Mouse (Mus musculus) cerebellum, adult 2 months (tissue): ENCODE results near the gene Prrc2b. TPM values are rescaled to one million over a fixed set of nuclear protein-coding genes. Genes with fewer than 3 reads are reported as not detected.
A peak's percentile ranks its signal among the peaks of the same experiment; 100 is the strongest.

Experiments used
- DNase-seq, 2 experiments: peaks; one replicate each; pipeline ENCODE4 v3.0.0; 2021
- H3K27ac ChIP-seq: fragments of 200-500 bp; 2 replicates; pipeline ENCODE4 v1.5.1; 2012; ENCODE audit warnings: low read length, control low read depth, inconsistent platforms; ENCODE audit not compliant: insufficient read depth
- H3K27me3 ChIP-seq: fragments of 200-500 bp; 2 replicates; pipeline ENCODE4 v1.6.1; 2012; ENCODE audit warnings: inconsistent platforms, mild to moderate bottlenecking, low read length, moderate library complexity; ENCODE audit not compliant: control insufficient read depth, insufficient read depth
- H3K4me1 ChIP-seq: fragments of 200-500 bp; 2 replicates; pipeline ENCODE4 v1.6.1; 2011; ENCODE audit warnings: low read length; ENCODE audit not compliant: control insufficient read depth, insufficient read depth
- H3K4me3 ChIP-seq: fragments of 200-500 bp; replicated peaks from 2 replicates; pipeline ENCODE3; 2011; ENCODE audit warnings: mild to moderate bottlenecking, low read depth, low read length, control low read depth; ENCODE audit not compliant: insufficient read depth
- CTCF ChIP-seq: fragments of 200-500 bp; IDR thresholded peaks from 2 replicates; pipeline ENCODE4 v1.5.1; 2011; ENCODE audit warnings: low read depth, mild to moderate bottlenecking, control low read depth, low read length, moderate library complexity, borderline replicate concordance; ENCODE audit not compliant: insufficient read depth
- POLR2A ChIP-seq: fragments of 200-500 bp; IDR thresholded peaks from 2 replicates; pipeline ENCODE4 v1.6.1; 2011; ENCODE audit warnings: low read length, control low read depth, borderline replicate concordance; ENCODE audit not compliant: insufficient read depth
- WGBS: fragments of 180-500 bp; shearing (Covaris S2); methylation state at CpG from one replicate; pipeline ENCODE4 v1.1.7; 2018; 5-methylcytosine and 5-hydroxymethylcytosine counted together
- polyA plus RNA-seq: library from polyadenylated mRNA; depleted of rRNA; stranded (reverse); fragments of >200 nt; gene quantifications from 2 replicates; pipeline ENCODE4 v1.2.3, GENCODE M21; 2012

Gene Prrc2b
- polyA plus RNA-seq, 1 experiment = 88.9 TPM

GRCm38 (mm10) chr2:32140498-32140934 is 10.4 kb upstream of the Prrc2b start:
- WGBS = 10% methylated on average over 4 of the region's 4 CpGs
- TF ChIP-seq POLR2A = no peak
- TF ChIP-seq CTCF = no peak
- Histone ChIP-seq H3K27me3 (no peaks in the 10 kb centered on the region), H3K27ac (no peak overlapping the region), H3K4me1 (no peaks in the 10 kb centered on the region), H3K4me3 (no peak overlapping the region)
- no peak for DNase-seq

- H3K4me3 ChIP-seq = no peak overlapping the region
These were observed 9.3 kb upstream of the Prrc2b start for GRCm38 (mm10) chr2:32141602-32142001.

GRCm38 (mm10) chr2:32142368-32142767 is 8.5 kb upstream of the Prrc2b start:
- 57% methylated on average over 6 of the region's 6 CpGs for WGBS
- TF ChIP-seq CTCF = no peak
- H3K27ac ChIP-seq = no peak overlapping the region
- no peaks in the 10 kb centered on the region for H3K4me1 ChIP-seq
- DNase-seq = no peak
- H3K27me3 ChIP-seq = no peaks in the 10 kb centered on the region
- no peak overlapping the region for H3K4me3 ChIP-seq

More at GRCm38 (mm10) chr2:32141602-32142001, 9.3 kb upstream of the Prrc2b start:
- TF ChIP-seq POLR2A (no peak), CTCF (no peak)
- no peak for DNase-seq
- no peaks in the 10 kb centered on the region for H3K4me1 ChIP-seq
- H3K27me3 ChIP-seq = no peaks in the 10 kb centered on the region
- WGBS = 87% methylated on average over 6 of the region's 6 CpGs
- H3K27ac ChIP-seq = no peak overlapping the region

- H3K27me3 ChIP-seq = no peaks in the 10 kb centered on the region
- no peak overlapping the region for H3K4me3 ChIP-seq
- no peak for DNase-seq
- 88% methylated on average over 5 of the region's 5 CpGs for WGBS
- no peaks in the 10 kb centered on the region for H3K4me1 ChIP-seq
- no peak overlapping the region for H3K27ac ChIP-seq
- TF ChIP-seq POLR2A = no peak
- TF ChIP-seq CTCF = no peak
These were observed 6.2 kb upstream of the Prrc2b start for GRCm38 (mm10) chr2:32144633-32145032.

GRCm38 (mm10) chr2:32146617-32147162 is 4.2 kb upstream of the Prrc2b start:
- WGBS = 71% methylated on average over 5 of the region's 5 CpGs
- Histone ChIP-seq H3K4me1 (no peaks in the 10 kb centered on the region), H3K27me3 (no peaks in the 10 kb centered on the region), H3K4me3 (no peak overlapping the region), H3K27ac (no peak overlapping the region)
- TF ChIP-seq CTCF (no peak), POLR2A (no peak)
- no peak for DNase-seq

- peaks cover 7% of the 10 kb centered on the region for H3K4me1 ChIP-seq
- DNase-seq = no peak
- peak overlapping the region; percentile 90 for H3K27ac ChIP-seq
- WGBS = 27% methylated on average over 1 of the region's 1 CpGs
- H3K4me3 ChIP-seq = peak overlapping the region; percentile 84
- TF ChIP-seq POLR2A = no peak
- no peak for TF ChIP-seq CTCF
- H3K27me3 ChIP-seq = no peaks in the 10 kb centered on the region
These were observed 747 bp upstream of the Prrc2b start for GRCm38 (mm10) chr2:32150135-32150534.

- no peaks in the 10 kb centered on the region for H3K27me3 ChIP-seq
- H3K4me1 ChIP-seq = peaks cover 10% of the 10 kb centered on the region
- no peak for DNase-seq
- 4% methylated on average over 7 of the region's 7 CpGs for WGBS
- peak overlapping the region; percentile 90 for H3K27ac ChIP-seq
- TF ChIP-seq POLR2A = no peak
- H3K4me3 ChIP-seq = peak overlapping the region; percentile 84
These were observed 339 bp upstream of the Prrc2b start for GRCm38 (mm10) chr2:32150562-32150923.

- TF ChIP-seq POLR2A (no peak), CTCF (no peak)
- H3K27me3 ChIP-seq = no peaks in the 10 kb centered on the region
- H3K4me3 ChIP-seq = peak overlapping the region; percentile 80
- DNase-seq = peak; percentile 68 to 69
- H3K27ac ChIP-seq = peak overlapping the region; percentile 95
- peaks cover 19% of the 10 kb centered on the region for H3K4me1 ChIP-seq
- whole genome bisulfite sequencing = under 1% methylated on average over 22 of the region's 22 CpGs
These were observed 931 bp downstream of the Prrc2b start for GRCm38 (mm10) chr2:32151660-32152366.
